Mouse (Mus musculus): Measurements from ENCODE around the gene Grin3a. TPM values are rescaled to one million over a fixed set of nuclear protein-coding genes. Genes with fewer than 3 reads are reported as not detected.
"Not testable (repeated sequence)": the region's sequence is repeated elsewhere in the genome, so short reads cannot be mapped to it uniquely, and the experiment has no call there.

The Grin3a gene
- total RNA-seq, 2 experiments from 2014 or later, result 30.0 to 32.8 TPM

- H3K27ac ChIP-seq, result no peak overlapping the region
- intact Hi-C loops (cut with DNase I), result no loop called here
- no peak for DNase-seq (ENCODE audit: extremely low spot score in 1 of 2, low spot score in 2 of 2)
- no peak overlapping the region for H3K4me3 ChIP-seq
- no peak for TF ChIP-seq CTCF (IDR thresholded peaks at IDR 0.05)
Measured at GRCm38 (mm10) chr4:49623916-49624315, 221.6 kb downstream of the Grin3a start.

GRCm38 (mm10) chr4:49622272-49622671 is 223.3 kb downstream of the Grin3a start:
- no peak overlapping the region for H3K4me3 ChIP-seq
- no peak for DNase-seq (ENCODE audit: extremely low spot score in 1 of 2, low spot score in 2 of 2)
- no peak for TF ChIP-seq CTCF (IDR thresholded peaks at IDR 0.05)
- intact Hi-C loops (cut with DNase I), result no loop called here
- no peak overlapping the region for H3K27ac ChIP-seq

GRCm38 (mm10) chr4:49619861-49620260 is 225.7 kb downstream of the Grin3a start:
- DNase-seq (ENCODE audit: extremely low spot score in 1 of 2, low spot score in 2 of 2); H3K4me3 ChIP-seq; intact Hi-C loops (cut with DNase I); H3K27ac ChIP-seq: not testable (repeated sequence)

- H3K4me3 ChIP-seq, result no peak overlapping the region
- no peak for DNase-seq (ENCODE audit: extremely low spot score in 1 of 2, low spot score in 2 of 2)
- no peak overlapping the region for H3K27ac ChIP-seq
- intact Hi-C loops (cut with DNase I), result no loop called here
- no peak for TF ChIP-seq CTCF (IDR thresholded peaks at IDR 0.05)
Measured at GRCm38 (mm10) chr4:49616924-49617323, 228.6 kb downstream of the Grin3a start.

Other genes starting within 250 kb of the Grin3a start
- gene Tmem246, start 247.9 kb downstream of the Grin3a start, total RNA-seq (2021), result 10 to 100 TPM; 69.1 to 70.8 TPM
- 10 to 100 TPM; 75.1 to 76.9 TPM for gene Rnf20, start 213.7 kb downstream of the Grin3a start, total RNA-seq (2021)
- under 1 TPM; 0.54 to 0.77 TPM for gene Ppp3r2, start 163.7 kb downstream of the Grin3a start, total RNA-seq (2021)